Mouse (Mus musculus) erythroblast, embryonic 14.5 days (primary cell): ENCODE data around the gene Prdm1. TPM values are rescaled to one million over a fixed set of nuclear protein-coding genes. Genes with fewer than 3 reads are reported as not detected.

Experiments used
- H3K27me3 ChIP-seq: 2 replicates; pipeline ENCODE4 v1.6.1; 2012; ENCODE audit warnings: inconsistent platforms; ENCODE audit not compliant: control insufficient read depth
- H3K36me3 ChIP-seq: 2 replicates; pipeline ENCODE4 v1.6.1; 2012; ENCODE audit warnings: mild to moderate bottlenecking, inconsistent platforms; ENCODE audit not compliant: control insufficient read depth
- H3K4me1 ChIP-seq: 2 replicates; pipeline ENCODE4 v1.6.1; 2012; ENCODE audit warnings: inconsistent platforms; ENCODE audit not compliant: control insufficient read depth
- H3K4me3 ChIP-seq: replicated peaks from 2 replicates; pipeline ENCODE3; 2012; ENCODE audit warnings: moderate library complexity, mild to moderate bottlenecking, inconsistent platforms
- H3K9me3 ChIP-seq: 2 replicates; pipeline ENCODE4 v1.6.1; 2012; ENCODE audit warnings: low read length, inconsistent platforms, mixed read lengths; ENCODE audit not compliant: control insufficient read depth
- GATA1 ChIP-seq: IDR thresholded peaks from 2 replicates; pipeline ENCODE4 v1.6.1; 2012; ENCODE audit warnings: low read length, inconsistent platforms, mixed read lengths
- TAL1 ChIP-seq: IDR thresholded peaks from 3 replicates; pipeline ENCODE4 v1.6.1; 2012; ENCODE audit warnings: low read length, inconsistent platforms, mixed read lengths
- polyA plus RNA-seq: library from polyadenylated mRNA; stranded (reverse); fragments of >175 nt; gene quantifications from 2 replicates; pipeline ENCODE4 v1.2.3, GENCODE M21; 2012

The Prdm1 gene
- polyA plus RNA-seq, 1 experiment, result not detected

GRCm38 (mm10) chr10:44435956-44436355, 92.3 kb downstream of the Prdm1 start:
- Histone ChIP-seq H3K36me3 (no peaks in the 10 kb centered on the region), H3K27me3 (0 out of 2 replicates have a peak, but pooled peaks cover 2% of the 10 kb centered on the region), H3K9me3 (no peaks in the 10 kb centered on the region), H3K4me3 (no peak overlapping the region), H3K4me1 (no peaks in the 10 kb centered on the region)
- TF ChIP-seq GATA1, result no peak
- TF ChIP-seq TAL1, result no peak

- no peaks in the 10 kb centered on the region for H3K36me3 ChIP-seq
- 0 out of 2 replicates have a peak, but pooled peaks cover 2% of the 10 kb centered on the region for H3K27me3 ChIP-seq
- no peaks in the 10 kb centered on the region for H3K9me3 ChIP-seq
- no peak overlapping the region for H3K4me3 ChIP-seq
- no peak for TF ChIP-seq TAL1
- TF ChIP-seq GATA1, result no peak
- no peaks in the 10 kb centered on the region for H3K4me1 ChIP-seq
Measured at GRCm38 (mm10) chr10:44434702-44435181, 93.6 kb downstream of the Prdm1 start.

DNA sequence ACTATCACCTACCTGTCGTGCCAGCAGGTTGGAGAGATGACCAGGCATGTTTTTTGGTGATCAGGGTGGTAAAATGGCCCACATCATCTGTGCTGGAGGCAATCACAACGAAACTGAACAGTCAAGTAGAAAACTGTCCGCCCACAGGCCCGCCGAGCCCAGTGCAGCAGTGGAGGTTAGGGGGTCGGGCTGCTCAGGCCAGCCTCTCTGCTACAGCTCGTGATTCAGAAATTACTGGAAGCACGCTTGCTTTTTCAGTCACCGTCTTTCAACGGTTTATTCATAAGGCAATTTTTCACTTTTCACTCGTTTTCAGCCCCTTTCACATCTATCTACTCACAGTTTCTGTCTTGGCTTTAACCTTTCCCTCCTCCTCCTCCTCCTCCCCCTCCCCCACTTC, 96.1 kb downstream of the Prdm1 start:
- no peak for TF ChIP-seq TAL1
- TF ChIP-seq GATA1, result no peak
- Histone ChIP-seq H3K9me3 (no peaks in the 10 kb centered on the region), H3K36me3 (no peaks in the 10 kb centered on the region), H3K27me3 (0 out of 2 replicates have a peak, but pooled peaks cover 2% of the 10 kb centered on the region), H3K4me1 (no peaks in the 10 kb centered on the region), H3K4me3 (no peak overlapping the region)

DNA sequence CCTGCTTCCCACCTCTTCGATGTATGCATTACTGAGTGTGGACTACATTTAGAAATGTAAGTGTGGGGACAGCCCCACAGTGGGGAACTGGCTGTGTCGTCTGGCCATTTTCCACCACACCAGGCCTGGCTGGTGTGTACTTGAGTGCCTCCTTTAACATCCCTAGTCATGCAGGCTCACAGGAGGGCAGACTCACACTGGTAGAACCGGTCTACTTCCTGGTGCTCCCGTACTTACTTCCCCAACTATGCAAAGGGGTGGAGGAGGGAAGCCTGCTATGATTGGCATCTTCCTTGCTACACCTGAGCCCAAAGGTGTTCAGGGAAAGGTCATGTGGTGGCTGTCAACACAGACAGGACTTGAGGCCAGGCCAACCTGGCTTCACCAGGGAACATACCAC, 96.6 kb downstream of the Prdm1 start:
- no peak for TF ChIP-seq TAL1
- TF ChIP-seq GATA1, result no peak
- Histone ChIP-seq H3K27me3 (0 out of 2 replicates have a peak, but pooled peaks cover 2% of the 10 kb centered on the region), H3K9me3 (no peaks in the 10 kb centered on the region), H3K4me3 (no peak overlapping the region), H3K4me1 (no peaks in the 10 kb centered on the region), H3K36me3 (no peaks in the 10 kb centered on the region)

- Histone ChIP-seq H3K4me3 (no peak overlapping the region), H3K27me3 (0 out of 2 replicates have a peak, but pooled peaks cover 2% of the 10 kb centered on the region), H3K36me3 (no peaks in the 10 kb centered on the region), H3K4me1 (no peaks in the 10 kb centered on the region), H3K9me3 (no peaks in the 10 kb centered on the region)
- TF ChIP-seq TAL1 (no peak), GATA1 (no peak)
Measured at GRCm38 (mm10) chr10:44429177-44429888, 99.0 kb downstream of the Prdm1 start.

- TF ChIP-seq GATA1 (no peak), TAL1 (no peak)
- 0 out of 2 replicates have a peak, but pooled peaks cover 2% of the 10 kb centered on the region for H3K27me3 ChIP-seq
Measured at GRCm38 (mm10) chr10:44427891-44428361, 100.4 kb downstream of the Prdm1 start.

DNA sequence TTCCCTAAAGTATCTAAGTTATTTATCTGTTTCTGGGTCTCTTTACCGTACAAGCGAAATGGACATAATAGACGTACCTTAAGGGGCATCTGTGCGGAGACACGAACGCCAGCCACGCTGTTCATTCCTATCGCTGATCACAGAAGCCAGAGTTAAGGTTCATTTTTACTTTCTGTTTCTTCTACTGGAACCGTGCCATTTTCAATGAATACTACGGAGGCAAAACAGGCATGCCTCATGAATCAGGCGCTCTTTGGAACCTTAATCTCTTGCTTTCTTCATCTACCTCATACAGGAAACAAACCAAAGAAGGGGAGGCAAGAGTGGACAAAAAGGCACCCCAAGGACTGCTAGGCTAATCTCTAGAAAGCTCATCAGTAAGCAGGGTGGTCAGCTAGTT, 100.9 kb downstream of the Prdm1 start:
- Histone ChIP-seq H3K4me3 (no peak overlapping the region), H3K27me3 (0 out of 2 replicates have a peak, but pooled peaks cover 2% of the 10 kb centered on the region), H3K4me1 (no peaks in the 10 kb centered on the region), H3K9me3 (no peaks in the 10 kb centered on the region), H3K36me3 (no peaks in the 10 kb centered on the region)
- no peak for TF ChIP-seq GATA1
- TF ChIP-seq TAL1, result no peak

More at GRCm38 (mm10) chr10:44427891-44428361, 100.4 kb downstream of the Prdm1 start:
- Histone ChIP-seq H3K4me1 (no peaks in the 10 kb centered on the region), H3K36me3 (no peaks in the 10 kb centered on the region), H3K9me3 (no peaks in the 10 kb centered on the region), H3K4me3 (no peak overlapping the region)

DNA sequence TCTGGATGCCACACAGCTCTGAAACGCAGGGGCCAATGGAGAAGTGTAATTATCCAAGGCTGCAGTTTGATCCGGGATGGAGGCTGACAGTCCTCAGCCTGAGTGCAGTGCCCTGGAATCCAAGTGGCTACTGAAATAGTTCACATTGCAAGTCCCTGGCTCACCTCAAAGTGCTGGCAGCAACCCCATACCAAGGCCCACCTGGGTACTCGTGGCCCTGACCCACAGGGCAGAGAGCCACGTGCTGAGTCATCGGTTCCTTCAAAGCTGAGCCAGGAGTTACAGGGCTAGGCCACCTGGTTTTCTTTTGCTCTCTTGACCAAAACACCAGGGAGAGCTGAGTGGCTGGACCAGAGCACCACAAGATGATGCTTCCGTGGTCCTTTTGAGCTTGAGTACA, 103.3 kb downstream of the Prdm1 start:
- no peak overlapping the region for H3K4me3 ChIP-seq
- no peaks in the 10 kb centered on the region for H3K36me3 ChIP-seq
- H3K27me3 ChIP-seq, result 0 out of 2 replicates have a peak, but pooled peaks cover 2% of the 10 kb centered on the region
- no peaks in the 10 kb centered on the region for H3K9me3 ChIP-seq
- no peak for TF ChIP-seq TAL1
- no peak for TF ChIP-seq GATA1
- no peaks in the 10 kb centered on the region for H3K4me1 ChIP-seq

DNA sequence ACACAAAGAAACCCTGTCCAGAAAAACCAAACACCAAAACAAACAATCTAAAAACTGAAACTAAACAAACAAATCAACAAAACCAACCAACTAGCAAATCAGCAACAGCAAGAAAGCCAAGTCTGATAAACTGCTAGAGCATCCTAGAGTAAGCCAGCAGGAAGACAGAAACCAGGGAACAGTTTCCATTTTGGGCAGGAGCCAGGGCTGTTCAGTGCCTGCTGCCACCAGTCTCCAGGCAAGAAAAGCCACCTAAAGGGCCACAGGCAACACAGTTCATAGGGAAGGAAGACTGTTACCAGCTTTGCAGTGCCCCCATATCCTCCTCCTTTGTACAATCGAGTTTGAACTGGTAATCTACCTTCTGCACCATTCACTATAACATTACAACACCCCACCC, 106.4 kb downstream of the Prdm1 start:
- no peak overlapping the region for H3K4me3 ChIP-seq
- H3K4me1 ChIP-seq, result no peaks in the 10 kb centered on the region
- 0 out of 2 replicates have a peak, but pooled peaks cover 2% of the 10 kb centered on the region for H3K27me3 ChIP-seq
- no peak for TF ChIP-seq GATA1
- TF ChIP-seq TAL1, result no peak
- H3K36me3 ChIP-seq, result no peaks in the 10 kb centered on the region
- no peaks in the 10 kb centered on the region for H3K9me3 ChIP-seq
